Mouse (Mus musculus) cerebellum, postnatal 14 days (tissue): ENCODE results near the gene Paqr4.
A peak's percentile ranks its signal among the peaks of the same experiment; 100 is the strongest.

ENCODE experiments used
- DNase-seq, 2 experiments: peaks; one replicate each; pipeline ENCODE4 v3.0.0; 2021; ENCODE audit warnings: mixed read lengths in 2 of 2

Gene Paqr4

DNA sequence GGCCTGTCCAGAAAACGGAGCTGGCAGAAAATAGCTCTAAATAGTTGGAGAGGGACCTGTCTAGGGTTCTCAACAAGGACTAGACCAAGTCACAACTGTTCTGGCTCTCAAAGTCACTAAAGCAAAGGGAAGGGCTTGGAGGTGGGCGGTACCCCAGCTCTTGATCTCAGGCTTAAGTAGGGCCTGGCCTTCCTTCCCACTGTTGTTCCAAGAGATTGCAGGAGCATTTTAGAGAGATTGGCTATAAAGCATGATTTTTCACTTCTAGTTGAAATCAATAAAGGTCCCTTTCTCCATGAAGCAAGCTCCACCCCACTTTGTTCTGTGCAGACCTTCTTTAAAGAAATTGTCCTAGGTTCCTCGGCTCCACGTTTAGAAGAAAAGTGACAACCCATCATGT, 15.2 kb downstream of the Paqr4 start:
- DNase-seq: no peak

GRCm38 (mm10) chr17:23722376-23723125, 18.1 kb downstream of the Paqr4 start, which contains the start of gene 1520401A03Rik:
1520401A03Rik (minus strand) TSS chr17:23722783.
- DNase-seq: no peak

- DNase-seq: no peak
Measured at GRCm38 (mm10) chr17:23721886-23722285, 18.8 kb downstream of the Paqr4 start.

GRCm38 (mm10) chr17:23719455-23719854, 21.2 kb downstream of the Paqr4 start:
- DNase-seq: no peak

GRCm38 (mm10) chr17:23717003-23717402, 23.7 kb downstream of the Paqr4 start:
- no peak for DNase-seq

- peak; percentile 90 to 92 for DNase-seq
Measured at GRCm38 (mm10) chr17:23706212-23706611, 34.5 kb downstream of the Paqr4 start.

GRCm38 (mm10) chr17:23705525-23706104, 35.1 kb downstream of the Paqr4 start:
- DNase-seq: no peak

GRCm38 (mm10) chr17:23704741-23705140, 35.9 kb downstream of the Paqr4 start:
- DNase-seq: peak in 1 of 2 experiments; percentile 42

DNA sequence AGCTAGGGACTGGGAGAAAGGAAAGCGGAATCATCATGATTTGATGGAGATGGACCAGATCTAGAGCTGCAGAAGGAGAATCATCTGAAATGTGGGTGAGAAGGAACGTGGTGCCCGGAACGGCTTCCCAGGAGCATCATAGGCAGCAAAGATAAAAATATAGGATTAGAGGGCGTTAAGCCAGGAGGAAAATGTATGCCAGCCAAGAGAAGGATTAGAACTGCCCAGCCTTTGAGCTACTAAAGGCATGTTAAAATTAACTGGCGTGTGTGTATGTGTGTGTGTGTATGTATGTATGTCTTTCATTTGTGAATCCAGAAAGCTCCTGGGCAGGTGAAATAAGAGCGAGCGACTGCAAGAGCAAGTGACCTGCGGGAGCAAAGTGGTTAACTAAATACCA, 37.4 kb downstream of the Paqr4 start:
- no peak for DNase-seq

GRCm38 (mm10) chr17:23700079-23700478, 40.6 kb downstream of the Paqr4 start:
- peak; percentile 95 to 96 for DNase-seq

DNA sequence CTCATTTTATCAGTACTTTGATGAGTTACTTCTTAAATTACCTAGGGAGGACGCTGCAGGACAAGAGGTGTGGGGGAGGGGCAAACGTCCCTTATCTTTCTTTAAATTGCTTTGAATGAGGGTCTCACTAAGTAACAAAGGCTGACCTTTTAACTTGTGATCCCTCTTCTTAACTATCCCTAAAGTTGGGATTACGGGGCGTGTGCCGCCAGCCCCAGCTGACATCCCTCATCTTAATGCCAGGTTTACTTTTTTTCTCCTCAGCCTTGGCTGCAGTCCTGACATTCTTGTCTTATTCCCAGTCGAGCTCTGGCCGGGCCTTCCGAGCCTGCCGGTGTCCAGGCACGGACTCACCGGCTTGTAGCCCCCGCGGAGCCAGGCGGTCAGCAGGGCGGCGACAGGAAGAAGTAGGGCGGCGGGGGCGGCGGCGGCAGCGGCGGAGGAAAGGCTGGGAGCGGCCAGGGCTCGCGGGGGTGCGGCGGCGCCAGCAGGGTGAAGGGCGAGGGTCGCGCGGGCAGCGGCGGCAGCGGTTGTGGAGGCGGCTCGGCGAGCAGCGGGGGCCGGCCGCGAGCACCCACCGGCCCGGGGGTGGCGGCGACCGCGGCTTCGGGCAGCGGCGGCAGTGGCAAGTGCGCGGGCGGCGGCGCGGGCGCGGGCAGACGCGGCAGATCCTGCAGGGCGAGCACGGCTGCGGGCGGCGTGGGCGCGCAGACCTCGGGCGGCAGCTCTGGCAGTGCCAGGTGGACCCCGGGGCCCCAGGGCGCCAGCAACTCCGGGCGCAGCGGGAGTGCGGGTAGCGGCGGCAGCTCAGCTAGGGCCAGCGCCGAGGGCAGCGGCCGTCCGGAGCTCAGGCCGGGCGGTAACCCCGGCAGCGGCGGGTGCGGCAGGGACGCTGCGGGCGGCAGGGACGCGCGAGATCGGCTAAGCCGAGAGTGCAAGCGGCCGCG, 41.3 kb downstream of the Paqr4 start:
- DNase-seq: peak; percentile 66 to 68

- no peak for DNase-seq
Measured at GRCm38 (mm10) chr17:23695801-23696200, 44.9 kb downstream of the Paqr4 start.

DNA sequence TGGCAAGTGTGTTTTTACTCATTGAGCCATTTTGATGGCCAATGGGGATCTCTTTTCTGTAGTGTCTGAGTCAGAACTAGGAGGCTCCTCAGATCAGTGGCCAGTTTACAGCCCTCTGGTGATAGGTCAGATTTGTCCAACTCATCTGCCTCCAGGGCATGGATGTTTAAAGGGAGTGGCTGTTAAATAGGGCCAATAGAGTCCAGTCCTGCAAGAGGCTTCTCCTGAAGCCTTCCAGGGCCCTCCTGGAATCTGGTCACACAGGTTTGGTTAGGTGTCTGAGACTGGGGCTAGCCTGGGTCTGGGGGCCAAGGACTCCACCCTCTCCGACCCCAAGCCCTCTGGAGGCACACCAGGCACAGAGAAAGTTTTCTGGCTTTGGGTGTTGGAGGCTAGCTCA, 46.2 kb downstream of the Paqr4 start:
- no peak for DNase-seq
